Mouse (Mus musculus) heart, embryonic 10.5 days (tissue): ENCODE measurements at regions not wholly inside any gene's neighbourhood (a gene's known extent, or its start where the extent isn't known, plus 50 kb on each side); places are given as distances from the start of the nearest gene placed in this dataset.

Source experiments
- DNase-seq: peaks from one replicate; pipeline ENCODE4 v3.0.0-alpha.2; 2017; ENCODE audit warnings: low spot score
- H3K27ac ChIP-seq: fragments of 300-500 bp; sonication (generic); 2 replicates; pipeline ENCODE4 v1.5.1; 2016; ENCODE audit warnings: mild to moderate bottlenecking
- H3K27me3 ChIP-seq: fragments of 300-500 bp; sonication (generic); 2 replicates; pipeline ENCODE4 v1.6.1; 2016; ENCODE audit warnings: mild to moderate bottlenecking; ENCODE audit not compliant: poor library complexity, insufficient read depth, severe bottlenecking
- H3K36me3 ChIP-seq: fragments of 300-500 bp; sonication (generic); 2 replicates; pipeline ENCODE4 v1.6.1; 2016; ENCODE audit warnings: mild to moderate bottlenecking, moderate library complexity
- H3K4me1 ChIP-seq: fragments of 300-500 bp; sonication (generic); 2 replicates; pipeline ENCODE4 v1.6.1; 2016; ENCODE audit warnings: mild to moderate bottlenecking
- H3K4me3 ChIP-seq: fragments of 300-500 bp; sonication (generic); 2 replicates; pipeline ENCODE4 v1.5.1; 2016; ENCODE audit warnings: mild to moderate bottlenecking, moderate library complexity
- H3K9me3 ChIP-seq: fragments of 300-500 bp; sonication (generic); 2 replicates; pipeline ENCODE4 v1.6.1; 2016; ENCODE audit warnings: mild to moderate bottlenecking, moderate library complexity
- WGBS: fragments of 180-500 bp; shearing (Covaris S2); methylation state at CpG from one replicate; pipeline ENCODE4 v1.1.7; 2016; 5-methylcytosine and 5-hydroxymethylcytosine counted together

DNA sequence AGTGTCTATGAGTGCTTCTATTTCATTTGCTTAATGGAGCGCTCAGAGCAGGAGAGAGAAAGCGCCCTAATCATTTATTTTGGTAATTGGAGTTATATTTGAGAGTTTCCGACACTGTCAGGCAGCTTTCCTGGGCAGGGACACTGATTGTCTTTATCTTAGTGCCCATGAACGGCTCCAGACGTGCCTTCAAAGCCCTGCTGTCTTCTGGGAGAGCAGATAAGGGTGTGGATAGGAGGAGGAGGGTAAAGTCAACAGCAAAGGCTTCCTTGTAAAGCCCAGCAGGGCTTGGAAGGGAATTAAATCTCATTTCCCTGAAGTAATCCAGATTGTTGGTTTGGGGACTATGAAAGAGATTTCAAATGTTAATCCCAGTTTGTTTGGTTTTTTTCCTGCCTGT is 189.3 kb upstream of the Ncam1 start:
- Histone ChIP-seq H3K9me3 (no peaks in the 10 kb centered on the region), H3K27ac (0 out of 2 replicates have a peak overlapping the region, but pooled peaks have one; percentile 67), H3K4me1 (peaks cover 20% of the 10 kb centered on the region), H3K4me3 (no peak overlapping the region), H3K36me3 (no peaks in the 10 kb centered on the region), H3K27me3 (no peaks in the 10 kb centered on the region)
- no peak for DNase-seq
- 26% methylated on average over 5 of the region's 5 CpGs for WGBS

DNA sequence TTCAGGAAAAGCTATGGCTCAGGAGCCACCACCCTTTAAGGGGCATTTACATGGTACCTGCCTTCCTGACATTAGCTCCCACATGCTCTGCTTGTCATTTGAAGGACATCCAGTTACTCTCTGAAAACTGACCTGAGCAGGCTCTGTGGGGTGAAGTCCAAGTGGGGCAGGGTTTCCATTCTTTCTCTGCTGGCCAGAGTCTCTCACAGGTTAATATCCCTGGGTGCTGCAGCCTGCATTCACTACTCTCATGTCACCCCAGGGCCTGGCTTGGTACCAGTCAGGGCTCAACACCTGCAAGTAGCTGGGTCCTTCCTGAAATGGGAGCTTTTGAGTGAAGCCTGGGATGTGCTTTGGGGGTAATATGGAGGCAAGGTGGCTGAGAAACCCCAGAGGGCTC is 188.8 kb upstream of the Ncam1 start:
- Histone ChIP-seq H3K9me3 (no peaks in the 10 kb centered on the region), H3K27me3 (no peaks in the 10 kb centered on the region), H3K36me3 (no peaks in the 10 kb centered on the region), H3K27ac (peak overlapping the region; percentile 73; the same call in 1 of the 2 replicates), H3K4me1 (peaks cover 20% of the 10 kb centered on the region), H3K4me3 (no peak overlapping the region)
- DNase-seq: no peak

DNA sequence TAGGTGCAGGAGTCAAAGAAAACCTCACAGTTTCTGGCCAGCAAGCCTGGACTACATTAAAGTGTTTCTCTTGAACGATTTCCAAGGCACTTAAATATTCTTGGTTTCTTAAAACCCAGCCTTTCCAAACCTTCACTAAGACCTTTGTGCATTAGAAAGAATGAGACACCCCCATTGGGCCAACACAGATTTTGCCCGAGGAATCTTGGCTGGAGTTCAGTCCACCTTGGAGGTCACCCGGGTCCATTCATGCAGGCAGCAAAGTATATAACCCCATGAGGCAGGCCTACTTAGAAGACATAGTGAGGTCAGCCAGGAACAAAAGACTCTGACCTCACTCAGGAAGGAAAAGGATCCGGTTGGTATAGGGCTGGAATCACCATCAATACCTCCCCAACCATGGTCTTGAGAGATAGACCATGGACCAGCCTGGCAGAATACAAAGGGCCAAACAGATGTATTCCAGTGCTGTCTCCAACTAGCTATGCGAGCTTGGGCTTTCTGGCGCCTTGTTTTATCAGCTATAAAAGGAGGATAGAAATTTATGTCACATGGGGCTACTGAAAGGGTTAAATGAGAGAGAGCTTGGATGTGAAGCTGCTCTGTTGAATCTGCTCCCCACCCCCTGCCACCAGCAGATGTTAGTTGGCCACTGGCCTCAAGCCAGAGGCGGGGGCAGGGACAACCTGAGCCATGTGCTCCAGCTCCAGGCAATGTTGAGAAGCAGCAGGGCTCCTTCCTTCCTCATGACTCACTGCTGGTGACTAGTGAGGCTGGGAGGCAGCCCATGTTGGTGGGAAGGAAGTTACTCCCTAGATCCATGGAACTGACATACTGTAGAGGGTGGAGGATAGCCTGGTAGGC is 181.9 kb upstream of the Ncam1 start:
- H3K27ac ChIP-seq: no peak overlapping the region
- H3K4me3 ChIP-seq: no peak overlapping the region
- H3K36me3 ChIP-seq: no peaks in the 10 kb centered on the region
- peaks cover 18% of the 10 kb centered on the region for H3K4me1 ChIP-seq
- no peaks in the 10 kb centered on the region for H3K9me3 ChIP-seq
- DNase-seq: peak; percentile 89
- WGBS: 56% methylated on average over 7 of the region's 7 CpGs
- H3K27me3 ChIP-seq: no peaks in the 10 kb centered on the region

DNA sequence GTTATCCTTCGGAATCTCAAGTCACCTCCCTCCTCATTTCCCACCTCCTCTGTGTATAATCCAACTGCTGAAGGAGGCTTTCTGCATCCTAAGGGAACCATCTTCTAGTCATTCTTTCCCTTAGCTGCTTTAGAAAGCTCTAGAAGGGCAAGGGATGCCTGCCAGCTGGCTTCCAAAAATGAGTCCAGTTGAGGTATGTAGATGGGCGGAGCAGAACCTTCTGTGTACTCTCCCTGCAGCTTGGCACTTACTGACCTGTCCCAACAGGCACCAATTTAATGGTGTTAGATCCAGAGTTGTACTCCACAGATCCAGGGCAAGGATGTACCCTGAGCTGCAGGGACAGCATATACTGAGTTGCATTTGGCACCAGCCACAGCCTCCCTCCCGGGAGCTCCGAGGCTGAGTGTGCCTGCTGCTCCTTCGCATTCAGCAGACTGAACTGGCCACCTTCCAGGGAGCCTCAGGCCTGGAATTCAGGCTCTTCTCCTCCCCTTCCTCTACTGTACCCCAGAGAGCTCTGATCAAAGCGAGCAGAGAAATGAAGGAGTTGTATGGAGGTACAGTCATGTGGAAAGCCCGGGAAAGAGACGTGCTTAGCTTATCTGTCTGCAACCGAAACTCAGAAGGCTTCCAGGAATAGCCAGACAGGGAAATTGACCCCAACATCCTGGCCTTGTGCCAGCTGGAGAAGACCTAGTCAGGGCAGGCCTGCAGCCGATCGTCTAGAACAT is 177.4 kb upstream of the Ncam1 start:
- H3K4me3 ChIP-seq: peak overlapping the region; percentile 32; the same call in 1 of the 2 replicates
- peak overlapping the region; percentile 85 for H3K27ac ChIP-seq
- no peaks in the 10 kb centered on the region for H3K27me3 ChIP-seq
- peak; percentile 80 for DNase-seq
- H3K9me3 ChIP-seq: no peaks in the 10 kb centered on the region
- H3K4me1 ChIP-seq: peaks cover 18% of the 10 kb centered on the region
- 31% methylated on average over 11 of the region's 11 CpGs for WGBS
- no peaks in the 10 kb centered on the region for H3K36me3 ChIP-seq

DNA sequence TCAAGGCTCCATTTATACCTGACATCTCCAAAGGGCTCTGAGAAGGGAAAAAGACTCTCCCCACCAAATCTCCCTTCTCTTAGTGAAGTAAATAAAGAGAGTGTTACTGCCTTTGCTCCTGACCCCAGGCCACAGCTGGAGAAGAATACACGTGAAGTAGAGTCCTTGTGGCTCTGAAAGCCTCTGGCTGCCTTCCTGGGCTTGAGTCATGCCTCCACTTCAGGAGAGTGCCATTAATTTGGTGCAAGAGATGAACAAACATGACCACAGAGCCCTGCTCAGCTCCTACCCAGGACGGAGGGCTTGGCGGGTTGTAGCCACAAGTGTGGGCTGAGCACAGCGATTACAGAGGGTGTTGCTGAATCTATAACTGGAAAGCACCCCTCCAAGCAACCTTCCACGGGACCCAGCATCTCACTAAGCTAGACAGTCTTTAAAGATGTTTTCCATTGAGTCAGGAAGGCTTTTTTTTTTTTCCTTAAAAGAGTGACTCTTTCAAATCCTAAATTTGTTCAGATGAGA is 175.3 kb upstream of the Ncam1 start:
- Histone ChIP-seq H3K4me1 (peaks cover 15% of the 10 kb centered on the region), H3K4me3 (no peak overlapping the region), H3K9me3 (no peaks in the 10 kb centered on the region), H3K27ac (0 out of 2 replicates have a peak overlapping the region, but pooled peaks have one; percentile 8), H3K36me3 (no peaks in the 10 kb centered on the region), H3K27me3 (no peaks in the 10 kb centered on the region)
- 84% methylated on average over 5 of the region's 5 CpGs for WGBS
- DNase-seq: no peak

DNA sequence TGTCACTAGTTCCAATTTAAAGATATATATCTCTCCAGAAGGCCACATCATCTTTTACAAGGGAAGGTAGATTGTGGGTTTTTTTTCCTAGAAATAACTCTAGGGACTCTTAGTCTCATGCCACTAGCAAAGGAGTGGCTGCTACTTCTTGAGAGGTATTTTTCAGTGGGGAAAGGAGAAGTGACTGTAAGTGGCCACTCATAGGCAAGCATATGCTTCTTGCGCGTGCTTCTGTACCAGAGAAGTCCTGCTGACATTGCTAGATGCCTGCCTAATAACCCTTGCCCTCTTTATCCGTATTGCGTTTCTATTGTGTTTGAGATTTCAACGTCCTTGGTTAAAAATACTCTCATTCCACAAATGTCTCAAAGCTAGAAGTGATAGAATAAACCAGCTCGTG is 170.7 kb upstream of the Ncam1 start:
- no peaks in the 10 kb centered on the region for H3K27me3 ChIP-seq
- 66% methylated on average over 6 of the region's 6 CpGs for WGBS
- H3K27ac ChIP-seq: no peak overlapping the region
- H3K4me3 ChIP-seq: no peak overlapping the region
- no peak for DNase-seq
- H3K9me3 ChIP-seq: no peaks in the 10 kb centered on the region
- no peaks in the 10 kb centered on the region for H3K4me1 ChIP-seq
- no peaks in the 10 kb centered on the region for H3K36me3 ChIP-seq

DNA sequence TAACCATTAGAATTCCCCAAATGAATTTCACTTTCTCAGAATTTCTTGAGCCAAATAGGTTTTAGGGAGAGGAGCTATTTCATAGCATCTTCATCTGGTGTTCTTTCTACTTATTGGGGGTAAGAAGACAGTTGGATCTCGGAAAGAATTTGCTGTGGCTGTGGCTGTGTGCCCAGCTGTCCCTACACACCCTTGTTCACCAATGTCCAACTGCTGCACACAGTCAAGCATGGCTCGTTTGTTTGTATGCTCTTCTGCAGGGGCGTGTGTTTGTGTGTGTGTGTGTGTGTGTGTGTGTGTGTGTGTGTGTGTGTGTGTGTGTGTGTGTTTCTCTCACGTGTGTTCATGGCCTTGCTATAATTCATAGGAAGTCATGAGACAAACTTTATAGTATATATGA is 165.9 kb upstream of the Ncam1 start:
- peaks cover 42% of the 10 kb centered on the region for H3K4me1 ChIP-seq
- 65% methylated on average over 4 of the region's 4 CpGs for WGBS
- no peaks in the 10 kb centered on the region for H3K36me3 ChIP-seq
- H3K27ac ChIP-seq: no peak overlapping the region
- H3K27me3 ChIP-seq: no peaks in the 10 kb centered on the region
- no peaks in the 10 kb centered on the region for H3K9me3 ChIP-seq
- no peak for DNase-seq
- H3K4me3 ChIP-seq: no peak overlapping the region

DNA sequence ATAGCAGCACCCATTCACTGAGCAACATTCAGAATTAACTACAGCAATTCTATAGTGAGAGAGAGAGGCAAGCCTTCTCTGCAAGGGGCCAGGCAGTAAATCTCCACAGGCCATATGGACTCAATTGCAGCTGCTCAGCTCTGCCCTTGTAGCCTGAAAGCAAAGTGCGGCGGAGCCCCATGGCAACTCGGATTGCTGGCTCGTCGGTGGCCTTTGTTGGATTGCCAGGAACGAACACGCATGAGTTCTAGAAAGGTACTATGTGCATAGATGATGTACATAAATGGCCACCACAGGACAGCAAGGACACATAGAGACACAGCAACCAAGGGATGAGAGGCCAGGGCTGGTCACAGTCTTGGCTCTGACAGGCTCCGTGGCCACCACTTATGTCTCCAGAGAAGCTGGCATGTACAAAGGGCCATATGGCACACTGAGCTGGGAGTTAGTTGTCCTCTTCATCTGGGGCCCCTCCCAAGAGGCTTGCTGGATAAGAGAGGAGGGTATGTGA is 163.9 kb upstream of the Ncam1 start:
- 66% methylated on average over 8 of the region's 8 CpGs for WGBS
- DNase-seq: no peak
- Histone ChIP-seq H3K4me1 (peaks cover 54% of the 10 kb centered on the region), H3K36me3 (no peaks in the 10 kb centered on the region), H3K27me3 (no peaks in the 10 kb centered on the region), H3K4me3 (no peak overlapping the region), H3K27ac (peak overlapping the region; percentile 33; the same call in 1 of the 2 replicates), H3K9me3 (no peaks in the 10 kb centered on the region)

DNA sequence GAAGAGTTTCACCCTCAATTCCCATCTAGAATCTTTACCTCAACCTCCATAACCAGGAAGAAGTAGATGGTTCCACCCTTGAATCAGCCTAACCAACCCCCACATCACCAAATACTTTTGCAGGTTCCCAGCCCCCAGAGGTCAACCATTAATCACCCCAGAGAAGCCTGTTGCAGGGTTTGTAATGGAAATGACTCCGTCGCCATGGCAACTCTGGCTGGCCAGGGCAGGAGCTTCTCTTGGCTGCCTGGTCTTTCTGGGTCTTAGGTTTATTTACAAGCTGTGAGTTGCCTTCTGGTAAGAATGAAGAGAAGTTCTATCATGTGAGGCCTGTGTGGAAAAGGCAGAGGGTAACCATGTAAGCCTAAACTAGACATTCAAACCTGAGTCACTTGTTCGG is 163.2 kb upstream of the Ncam1 start:
- no peak for DNase-seq
- H3K9me3 ChIP-seq: no peaks in the 10 kb centered on the region
- peak overlapping the region; percentile 33; the same call in 1 of the 2 replicates for H3K27ac ChIP-seq
- peaks cover 54% of the 10 kb centered on the region for H3K4me1 ChIP-seq
- H3K4me3 ChIP-seq: no peak overlapping the region
- no peaks in the 10 kb centered on the region for H3K27me3 ChIP-seq
- WGBS: 38% methylated on average over 3 of the region's 3 CpGs
- no peaks in the 10 kb centered on the region for H3K36me3 ChIP-seq

DNA sequence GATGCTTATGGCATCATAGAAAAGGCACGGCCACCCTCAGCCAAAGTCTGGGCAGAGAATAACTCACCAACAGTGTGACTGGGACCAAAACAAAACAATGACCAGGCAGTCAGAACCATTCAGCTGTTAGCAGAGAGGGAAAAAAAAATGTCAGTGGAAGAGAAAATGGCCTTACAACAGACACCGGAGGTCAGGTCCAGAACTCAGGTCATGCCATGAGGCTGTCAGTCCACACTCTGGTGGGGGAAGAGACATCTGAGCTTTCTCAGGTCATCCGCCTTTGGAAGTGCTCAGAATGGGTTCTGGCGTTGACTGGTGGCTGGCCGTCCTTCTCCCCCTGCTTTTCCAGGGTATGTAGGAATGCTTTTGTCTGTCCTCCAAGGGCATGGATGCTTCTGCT is 162.6 kb upstream of the Ncam1 start:
- no peaks in the 10 kb centered on the region for H3K36me3 ChIP-seq
- H3K4me3 ChIP-seq: no peak overlapping the region
- 65% methylated on average over 5 of the region's 5 CpGs for WGBS
- no peaks in the 10 kb centered on the region for H3K9me3 ChIP-seq
- no peak for DNase-seq
- peaks cover 54% of the 10 kb centered on the region for H3K4me1 ChIP-seq
- peak overlapping the region; percentile 33 for H3K27ac ChIP-seq
- H3K27me3 ChIP-seq: no peaks in the 10 kb centered on the region

DNA sequence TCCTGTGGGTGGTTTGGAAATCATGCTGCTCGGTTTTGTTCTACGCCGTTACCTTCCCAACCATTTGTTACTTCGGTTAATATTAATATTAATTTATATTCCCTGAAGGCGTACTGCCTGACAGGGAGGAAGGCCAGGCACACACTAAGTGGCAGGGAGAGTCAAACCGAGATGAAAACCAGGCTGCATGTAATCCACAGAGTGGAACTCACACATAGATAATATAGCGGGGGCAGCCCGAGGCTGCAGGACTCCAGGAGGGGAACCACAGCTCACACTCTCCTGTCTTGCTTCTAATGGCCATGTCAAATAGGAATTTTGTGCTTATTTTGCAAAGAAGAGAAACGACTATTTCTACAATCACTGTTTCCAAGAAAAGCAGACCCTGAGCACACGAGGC is 161.3 kb upstream of the Ncam1 start:
- Histone ChIP-seq H3K4me3 (no peak overlapping the region), H3K9me3 (no peaks in the 10 kb centered on the region), H3K27ac (no peak overlapping the region), H3K4me1 (peaks cover 54% of the 10 kb centered on the region), H3K36me3 (no peaks in the 10 kb centered on the region), H3K27me3 (no peaks in the 10 kb centered on the region)
- DNase-seq: no peak
- WGBS: 46% methylated on average over 10 of the region's 10 CpGs

DNA sequence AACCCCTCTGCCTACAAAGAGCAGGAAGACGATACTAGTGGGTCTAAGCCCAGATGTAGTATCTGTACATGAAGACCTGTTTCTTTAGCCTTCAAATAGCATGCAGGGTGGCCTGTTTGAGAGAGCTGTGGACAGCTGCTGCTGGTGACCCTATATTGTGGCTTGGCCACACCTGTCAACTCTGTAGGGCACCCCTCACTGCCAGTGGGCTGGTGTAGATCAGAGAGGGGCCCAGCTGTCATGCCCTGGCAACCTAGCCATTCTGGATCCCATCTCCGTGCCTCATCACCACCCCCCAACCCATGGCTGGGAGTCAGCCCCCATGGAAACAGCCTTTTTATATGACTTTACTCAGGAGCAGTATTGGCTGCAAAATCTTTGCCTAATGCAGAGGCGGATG is 160.2 kb upstream of the Ncam1 start:
- Histone ChIP-seq H3K27me3 (no peaks in the 10 kb centered on the region), H3K9me3 (no peaks in the 10 kb centered on the region), H3K36me3 (no peaks in the 10 kb centered on the region), H3K27ac (no peak overlapping the region), H3K4me1 (peaks cover 54% of the 10 kb centered on the region), H3K4me3 (no peak overlapping the region)
- DNase-seq: no peak
- 76% methylated on average over 3 of the region's 3 CpGs for WGBS

DNA sequence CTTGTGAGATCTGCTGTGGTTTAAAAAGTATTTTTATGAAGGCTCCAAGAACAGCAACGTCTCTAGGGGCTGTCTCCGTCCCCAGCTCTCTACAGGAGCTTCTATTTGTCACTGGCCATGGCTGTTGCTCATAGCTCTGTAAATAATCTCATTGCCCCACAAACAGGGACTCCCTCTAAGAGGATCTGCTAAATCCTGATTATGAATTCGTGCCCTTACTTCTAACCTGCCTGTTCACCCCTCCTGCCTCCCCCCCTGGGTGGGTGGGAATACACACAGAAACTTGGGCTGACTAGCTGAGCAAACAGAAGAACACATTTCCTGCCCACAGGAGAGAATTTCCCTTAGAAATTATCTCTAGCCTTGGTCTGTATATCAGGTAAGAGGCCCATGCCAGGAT is 155.9 kb upstream of the Ncam1 start:
- Histone ChIP-seq H3K27ac (no peak overlapping the region), H3K36me3 (no peaks in the 10 kb centered on the region), H3K4me3 (no peak overlapping the region), H3K27me3 (no peaks in the 10 kb centered on the region), H3K9me3 (no peaks in the 10 kb centered on the region), H3K4me1 (peaks cover 12% of the 10 kb centered on the region; the same call in 1 of the 2 replicates)
- 49% methylated on average over 3 of the region's 3 CpGs for WGBS
- no peak for DNase-seq
